Mouse (Mus musculus) stomach, postnatal 0 days (tissue): ENCODE results near the gene Tspoap1. TPM values are rescaled to one million over a fixed set of nuclear protein-coding genes. Genes with fewer than 3 reads are reported as not detected.

Experiments
- ATAC-seq: fragments of 200-750 bp; cut with Nextera tagmentation; 2 replicates; pipeline ENCODE4 v1.8.0; 2017; ENCODE audit not compliant: low FRiP score, low TSS enrichment
- DNase-seq: peaks from one replicate; pipeline ENCODE4 v3.0.0-alpha.2; 2016; ENCODE audit warnings: low spot score
- H3K27ac ChIP-seq: fragments of 300-500 bp; sonication (generic); replicated peaks from 2 replicates; pipeline ENCODE4 v1.5.1; 2014; ENCODE audit warnings: mild to moderate bottlenecking, control low read depth
- H3K27me3 ChIP-seq: fragments of 300-500 bp; sonication (generic); 2 replicates; pipeline ENCODE4 v1.6.1; 2014; ENCODE audit warnings: low read length; ENCODE audit not compliant: control insufficient read depth, insufficient read depth
- H3K36me3 ChIP-seq: fragments of 300-500 bp; sonication (generic); 2 replicates; pipeline ENCODE4 v1.6.1; 2014; ENCODE audit warnings: low read length, mixed read lengths; ENCODE audit not compliant: control insufficient read depth, insufficient read depth
- H3K4me1 ChIP-seq: fragments of 300-500 bp; sonication (generic); replicated peaks from 2 replicates; pipeline ENCODE4 v1.6.1; 2014; ENCODE audit warnings: antibody characterized with exemption; ENCODE audit not compliant: control insufficient read depth, insufficient read depth
- H3K4me2 ChIP-seq: fragments of 300-500 bp; sonication (generic); replicated peaks from 2 replicates; pipeline ENCODE4 v1.6.1; 2014; ENCODE audit warnings: low read depth, mild to moderate bottlenecking, control low read depth, moderate library complexity
- H3K4me3 ChIP-seq: fragments of 300-500 bp; sonication (generic); 2 replicates; pipeline ENCODE4 v1.5.1; 2014; ENCODE audit warnings: low read depth, low read length, control low read depth
- H3K9ac ChIP-seq: fragments of 300-500 bp; sonication (generic); 2 replicates; pipeline ENCODE4 v1.6.1; 2014; ENCODE audit warnings: mild to moderate bottlenecking, low read length, control low read depth, mixed read lengths
- H3K9me3 ChIP-seq: fragments of 300-500 bp; sonication (generic); 2 replicates; pipeline ENCODE4 v1.6.1; 2016; ENCODE audit warnings: low read length; ENCODE audit not compliant: control insufficient read depth
- CTCF ChIP-seq: IDR thresholded peaks from 2 replicates; pipeline ENCODE4 v1.5.1; 2016; ENCODE audit warnings: antibody characterized with exemption, low read depth, mild to moderate bottlenecking, moderate library complexity
- EP300 ChIP-seq: optimal IDR thresholded peaks from 2 replicates; pipeline ENCODE3; 2016; ENCODE audit warnings: antibody characterized with exemption
- WGBS: fragments of 180-500 bp; shearing (Covaris S2); extraction: QIAGEN DNeasy Blood & Tissue Kit; methylation state at CpG from one replicate; pipeline ENCODE4 v1.1.7; 2014; 5-methylcytosine and 5-hydroxymethylcytosine counted together
- polyA plus RNA-seq: library from polyadenylated mRNA; unstranded; fragments of >200 nt; fragmentation: Nextera tagmentation; extraction: Ambion mirVana; gene quantifications from 2 replicates; pipeline ENCODE4 v1.2.1, GENCODE M21; 2015

Gene Tspoap1
- polyA plus RNA-seq, 1 experiment from 2014 or later: 0.56 TPM

DNA sequence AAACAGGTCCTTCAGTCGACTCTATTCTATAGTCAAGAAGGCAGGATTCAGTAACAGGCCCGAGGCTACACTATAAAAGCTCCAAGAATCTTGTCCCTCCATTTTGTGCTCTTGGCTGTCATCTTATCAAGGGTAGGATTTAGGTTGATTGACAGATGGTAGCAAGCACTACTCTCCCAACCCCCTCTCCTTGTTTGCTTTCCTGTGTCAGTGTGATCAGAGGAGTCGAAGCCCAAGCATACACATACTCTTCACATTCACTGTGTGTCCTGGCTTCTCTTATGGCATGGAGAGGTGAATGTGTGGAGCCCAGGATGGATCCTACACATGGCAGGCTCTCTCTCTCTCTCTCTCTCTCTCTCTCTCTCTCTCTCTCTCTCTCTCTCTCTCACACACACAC lies 9.8 kb upstream of the Tspoap1 start:
- TF ChIP-seq EP300 (no peak), CTCF (no peak)
- H3K4me1 ChIP-seq: no peaks in the 10 kb centered on the region
- H3K9me3 ChIP-seq: no peaks in the 10 kb centered on the region
- H3K4me3 ChIP-seq: no peak overlapping the region
- WGBS: 65% methylated on average over 3 of the region's 3 CpGs
- ATAC-seq (no peak), DNase-seq (no peak)
- H3K27ac ChIP-seq: no peak overlapping the region
- no peaks in the 10 kb centered on the region for H3K27me3 ChIP-seq
- no peak overlapping the region for H3K9ac ChIP-seq
- no peaks in the 10 kb centered on the region for H3K36me3 ChIP-seq
- no peak overlapping the region for H3K4me2 ChIP-seq

DNA sequence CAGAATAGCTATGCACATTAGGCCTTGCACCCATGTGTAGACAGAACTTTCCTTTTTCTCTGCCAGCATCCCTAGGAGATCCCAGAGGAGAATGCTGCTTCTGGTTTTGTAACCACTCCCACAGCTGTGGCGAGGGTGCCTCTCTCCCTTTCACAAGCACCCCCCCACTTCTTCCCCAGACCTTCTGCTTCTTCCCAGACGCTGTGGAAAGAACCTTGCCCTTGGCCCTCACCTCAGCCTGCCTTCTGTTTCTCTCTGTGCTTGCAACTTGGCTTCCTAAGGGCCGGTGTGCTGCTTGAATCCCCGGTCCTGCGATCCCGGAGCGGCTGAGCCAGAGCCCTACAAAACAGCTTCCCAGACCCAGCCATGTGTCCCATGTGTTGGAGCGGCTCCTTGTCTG lies 9.3 kb upstream of the Tspoap1 start:
- WGBS: 78% methylated on average over 8 of the region's 8 CpGs
- H3K27ac ChIP-seq: no peak overlapping the region; the same call in 1 of the 2 replicates
- ATAC-seq (no peak), DNase-seq (no peak)
- H3K36me3 ChIP-seq: no peaks in the 10 kb centered on the region
- TF ChIP-seq EP300: no peak
- no peak for TF ChIP-seq CTCF
- H3K4me1 ChIP-seq: no peaks in the 10 kb centered on the region
- no peak overlapping the region for H3K4me2 ChIP-seq
- H3K27me3 ChIP-seq: no peaks in the 10 kb centered on the region
- H3K9ac ChIP-seq: no peak overlapping the region
- no peaks in the 10 kb centered on the region for H3K9me3 ChIP-seq
- H3K4me3 ChIP-seq: no peak overlapping the region

DNA sequence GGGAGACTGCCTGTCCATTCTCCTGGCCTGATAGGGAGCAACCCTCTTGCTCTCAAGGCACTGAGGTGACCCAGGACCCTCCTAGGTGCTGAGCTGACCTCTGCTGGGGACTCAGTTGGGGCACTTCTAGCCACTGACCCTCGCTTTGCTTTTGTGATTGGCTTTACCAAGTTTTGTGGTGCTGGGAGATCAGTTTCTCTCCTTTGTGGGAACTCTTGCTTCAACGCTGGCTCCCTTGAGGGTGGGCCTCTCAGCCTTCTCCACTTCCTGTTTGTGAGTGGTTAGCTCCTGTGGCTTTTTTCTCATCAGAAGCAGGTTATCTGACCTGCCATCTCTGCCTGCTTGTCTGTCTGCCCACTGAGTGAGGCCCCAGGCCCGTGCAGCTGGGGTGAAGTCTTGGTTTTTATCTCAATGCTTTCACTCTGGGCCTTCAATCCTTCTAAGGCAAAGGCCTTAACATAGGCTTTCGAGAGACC lies 8.8 kb upstream of the Tspoap1 start:
- 63% methylated on average over 4 of the region's 4 CpGs for WGBS
- no peaks in the 10 kb centered on the region for H3K36me3 ChIP-seq
- no peaks in the 10 kb centered on the region for H3K27me3 ChIP-seq
- no peak overlapping the region for H3K4me3 ChIP-seq
- no peaks in the 10 kb centered on the region for H3K4me1 ChIP-seq
- ATAC-seq (no peak), DNase-seq (no peak)
- no peak overlapping the region for H3K9ac ChIP-seq
- H3K4me2 ChIP-seq: no peak overlapping the region
- H3K27ac ChIP-seq: no peak overlapping the region; the same call in 1 of the 2 replicates
- no peak for TF ChIP-seq EP300
- TF ChIP-seq CTCF: no peak
- H3K9me3 ChIP-seq: no peaks in the 10 kb centered on the region

DNA sequence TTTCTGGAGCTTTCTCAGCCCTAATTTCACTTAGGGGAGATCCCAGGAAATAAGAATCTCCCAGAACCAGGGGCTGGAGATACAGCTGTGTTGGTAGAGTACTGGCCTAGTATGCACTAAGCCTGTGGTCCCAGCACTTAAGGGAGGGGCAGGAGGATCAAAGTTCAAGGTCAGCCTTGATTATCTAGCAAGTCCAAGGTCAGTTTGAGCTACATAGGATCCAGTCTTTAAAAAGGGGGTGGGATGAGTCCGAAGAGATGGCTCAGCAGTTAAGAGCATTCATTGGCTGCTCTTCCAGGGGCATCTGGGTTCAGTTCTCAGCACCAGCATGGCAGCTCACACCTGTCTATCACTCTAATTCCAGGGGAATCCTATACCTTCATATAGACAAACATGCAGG lies 8.0 kb upstream of the Tspoap1 start:
- Histone ChIP-seq H3K36me3 (no peaks in the 10 kb centered on the region), H3K27ac (no peak overlapping the region), H3K9me3 (no peaks in the 10 kb centered on the region), H3K27me3 (no peaks in the 10 kb centered on the region), H3K9ac (no peak overlapping the region), H3K4me2 (no peak overlapping the region), H3K4me1 (no peaks in the 10 kb centered on the region), H3K4me3 (no peak overlapping the region)
- DNase-seq (no peak), ATAC-seq (no peak)
- WGBS: 86% methylated on average over 1 of the region's 1 CpGs
- TF ChIP-seq CTCF (no peak), EP300 (no peak)

DNA sequence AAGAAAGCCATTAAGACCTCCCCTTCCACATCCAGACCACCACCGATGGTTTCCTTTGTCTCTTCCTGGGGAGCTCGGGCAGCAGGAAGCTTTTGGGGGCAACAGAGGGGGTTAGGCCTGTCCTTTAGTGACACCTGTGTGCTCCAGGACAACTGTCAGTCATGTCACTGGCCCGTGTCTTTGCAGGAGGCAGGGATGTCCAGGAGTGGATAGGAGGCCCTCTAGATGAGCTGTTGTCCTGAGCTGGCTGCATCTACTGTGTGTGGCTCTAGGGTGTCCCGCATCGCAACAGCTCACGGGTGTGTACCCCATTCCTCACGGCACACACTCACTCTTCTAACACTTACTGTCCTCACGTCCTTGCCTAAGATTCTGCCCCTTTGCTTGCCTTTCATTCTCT lies 7.1 kb upstream of the Tspoap1 start:
- Histone ChIP-seq H3K27ac (no peak overlapping the region), H3K27me3 (no peaks in the 10 kb centered on the region), H3K4me2 (no peak overlapping the region), H3K9me3 (no peaks in the 10 kb centered on the region), H3K4me3 (no peak overlapping the region), H3K36me3 (no peaks in the 10 kb centered on the region), H3K4me1 (no peaks in the 10 kb centered on the region), H3K9ac (no peak overlapping the region)
- WGBS: 79% methylated on average over 8 of the region's 8 CpGs
- DNase-seq (no peak), ATAC-seq (no peak)
- no peak for TF ChIP-seq EP300
- no peak for TF ChIP-seq CTCF

DNA sequence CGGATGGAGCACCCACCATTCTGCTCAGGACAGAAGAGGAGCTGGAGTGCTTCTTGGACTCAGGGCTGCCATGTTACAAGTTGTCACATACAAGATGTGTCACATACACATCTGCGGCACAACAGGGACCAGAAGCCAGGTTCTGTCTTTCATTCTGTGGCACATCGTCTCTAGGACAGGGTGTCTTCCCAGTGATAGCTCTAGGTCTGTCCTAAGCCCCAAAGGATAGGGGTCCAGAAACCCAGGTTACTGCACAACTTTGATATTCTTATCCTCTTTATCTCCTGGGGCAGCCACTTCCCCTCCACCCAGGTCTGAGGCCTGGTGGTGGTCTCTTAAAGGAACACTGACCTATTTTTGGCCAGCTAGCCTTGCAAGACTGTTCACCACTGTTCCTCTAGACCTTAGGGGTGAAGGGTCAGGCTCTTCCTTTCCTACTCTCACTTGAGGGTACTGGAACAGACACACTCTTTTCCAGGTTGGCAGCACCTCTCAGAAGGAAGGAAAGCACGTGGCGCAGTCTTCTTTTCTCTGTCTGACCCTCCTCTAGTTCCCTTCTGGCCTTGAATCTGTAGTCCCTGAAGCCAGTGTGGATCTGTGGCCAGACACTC lies 6.3 kb upstream of the Tspoap1 start:
- Histone ChIP-seq H3K4me3 (no peak overlapping the region), H3K4me1 (no peaks in the 10 kb centered on the region), H3K9me3 (no peaks in the 10 kb centered on the region), H3K27me3 (no peaks in the 10 kb centered on the region), H3K27ac (no peak overlapping the region), H3K9ac (no peak overlapping the region), H3K4me2 (no peak overlapping the region), H3K36me3 (no peaks in the 10 kb centered on the region)
- ATAC-seq (no peak), DNase-seq (no peak)
- 82% methylated on average over 5 of the region's 5 CpGs for WGBS
- TF ChIP-seq EP300 (no peak), CTCF (no peak)
